Mouse (Mus musculus) right cerebral cortex, postnatal 14 days (tissue): ENCODE measurements at regions not wholly inside any gene's neighbourhood (a gene's known extent, or its start where the extent isn't known, plus 50 kb on each side); places are given as distances from the start of the nearest gene placed in this dataset.

Experiments used
- DNase-seq: peaks from one replicate; pipeline ENCODE4 v3.0.0; 2022

DNA sequence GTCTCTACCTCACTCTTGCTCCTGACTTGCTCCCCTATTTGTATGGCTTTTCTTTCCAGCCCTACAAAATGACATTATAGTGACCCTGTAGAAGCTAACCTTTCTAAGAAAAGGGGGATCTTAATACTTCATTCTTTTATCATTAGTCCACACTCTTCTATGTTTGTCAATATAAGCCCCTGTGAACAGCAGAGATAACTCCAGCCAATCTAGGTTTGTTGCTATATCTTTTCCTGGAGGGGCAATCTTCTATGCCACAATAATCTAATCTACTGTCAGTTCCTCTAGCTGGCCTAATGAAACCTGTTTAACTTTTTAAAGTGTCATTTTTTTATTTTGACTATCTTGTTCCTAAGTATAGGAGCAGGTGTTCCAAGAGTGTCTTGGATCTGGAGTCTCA is 622.2 kb downstream of the Gbe1 start:
- DNase-seq: no peak

DNA sequence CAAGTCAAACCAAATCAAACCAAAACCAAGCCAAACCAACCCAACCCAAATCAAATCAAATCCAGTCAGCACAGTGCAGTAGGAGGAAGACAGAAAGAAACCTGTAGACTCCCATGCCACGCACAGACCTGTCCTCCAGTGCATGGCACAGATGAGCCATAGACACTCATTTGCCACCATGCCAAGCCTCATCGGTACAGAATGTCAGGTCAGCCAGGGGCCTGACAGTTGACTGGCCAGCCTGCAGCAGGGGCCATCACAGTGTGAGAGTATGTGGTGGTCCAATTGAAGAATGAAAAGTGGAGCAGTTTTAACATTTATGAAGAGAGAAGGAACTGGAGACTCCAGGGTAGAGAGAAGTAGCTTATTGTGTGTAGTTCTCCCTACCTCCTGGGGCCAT is 639.2 kb downstream of the Gbe1 start:
- no peak for DNase-seq
